Mouse (Mus musculus): ENCODE data around the gene Madd. TPM values are rescaled to one million over a fixed set of nuclear protein-coding genes. Genes with fewer than 3 reads are reported as not detected.

Madd gene
- total RNA-seq, 2 experiments from 2014 or later, result 203 to 235 TPM

GRCm38 (mm10) chr2:91101124-91101740 is 82.4 kb downstream of the Madd start:
- DNase-seq (ENCODE audit: extremely low spot score in 1 of 2, low spot score in 1 of 2), result peak; percentile 82 to 99

- DNase-seq (ENCODE audit: extremely low spot score in 1 of 2, low spot score in 1 of 2), result no peak
Measured at GRCm38 (mm10) chr2:91098156-91098555, 85.5 kb downstream of the Madd start.

GRCm38 (mm10) chr2:91097015-91097414 is 86.6 kb downstream of the Madd start:
- no peak for DNase-seq (ENCODE audit: extremely low spot score in 1 of 2, low spot score in 1 of 2)

GRCm38 (mm10) chr2:91096524-91096923 is 87.1 kb downstream of the Madd start:
- DNase-seq (ENCODE audit: extremely low spot score in 1 of 2, low spot score in 1 of 2), result no peak

- no peak for DNase-seq (ENCODE audit: extremely low spot score in 1 of 2, low spot score in 1 of 2)
Measured at GRCm38 (mm10) chr2:91090827-91091226, 92.8 kb downstream of the Madd start.

GRCm38 (mm10) chr2:91090208-91090607 is 93.4 kb downstream of the Madd start:
- no peak for DNase-seq (ENCODE audit: extremely low spot score in 1 of 2, low spot score in 1 of 2)

- DNase-seq (ENCODE audit: extremely low spot score in 1 of 2, low spot score in 1 of 2), result no peak
Measured at GRCm38 (mm10) chr2:91088987-91089386, 94.7 kb downstream of the Madd start.

GRCm38 (mm10) chr2:91087453-91087852 is 96.2 kb downstream of the Madd start:
- DNase-seq (ENCODE audit: extremely low spot score in 1 of 2, low spot score in 1 of 2), result no peak

Other genes with a start within 250 kb of the Madd start
- 100 to 1,000 TPM; 138 to 153 TPM for gene Celf1, start 243.5 kb downstream of the Madd start, total RNA-seq (2021)
- gene Rapsn, start 148.2 kb downstream of the Madd start, total RNA-seq (2021), result under 1 TPM in 1 of 2 experiments, not detected in 1; 0.59 TPM
- 100 to 1,000 TPM; 232 to 234 TPM for gene Psmc3, start 129.8 kb downstream of the Madd start, total RNA-seq (2021)
- 10 to 100 TPM; 23.3 to 31.2 TPM for gene Slc39a13, start 113.4 kb downstream of the Madd start, total RNA-seq (2021)
- gene Spi1, start 101.4 kb downstream of the Madd start, total RNA-seq (2021), result 1 to 10 TPM; 3.6 to 3.8 TPM
- gene Mybpc3, start 65.7 kb downstream of the Madd start, total RNA-seq (2021), result under 1 TPM; 0.20 to 0.23 TPM
- 1 to 10 TPM; 3.9 to 5.4 TPM for gene Nr1h3, start 19.0 kb upstream of the Madd start, total RNA-seq (2021)
- gene Acp2, start 19.0 kb upstream of the Madd start, total RNA-seq (2021), result 10 to 100 TPM; 52.1 to 55.9 TPM
- gene Ddb2, start 53.1 kb upstream of the Madd start, total RNA-seq (2021), result 10 to 100 TPM in 1 of 2 experiments, 1 to 10 TPM in 1; 8.0 to 10.4 TPM
- gene Pacsin3, start 72.1 kb upstream of the Madd start, total RNA-seq (2021), result 10 to 100 TPM; 25.9 to 30.6 TPM
- 10 to 100 TPM; 68.4 to 77.3 TPM for gene Arfgap2, start 81.1 kb upstream of the Madd start, total RNA-seq (2021)